Mouse (Mus musculus) lung, adult 2 months (tissue): ENCODE measurements at regions not wholly inside any gene's neighbourhood (a gene's known extent, or its start where the extent isn't known, plus 50 kb on each side); places are given as distances from the start of the nearest gene placed in this dataset.

Experiments
- CTCF ChIP-seq: fragments of 200-500 bp; IDR thresholded peaks from 2 replicates; pipeline ENCODE4 v1.5.1; 2011; ENCODE audit warnings: mild to moderate bottlenecking, low read length, control low read depth; ENCODE audit not compliant: insufficient read depth
- POLR2A ChIP-seq: fragments of 200-500 bp; IDR thresholded peaks from 2 replicates; pipeline ENCODE4 v1.6.1; 2011; ENCODE audit warnings: low read depth, mild to moderate bottlenecking, control low read depth, low read length, borderline replicate concordance; ENCODE audit errors: extremely low read depth

DNA sequence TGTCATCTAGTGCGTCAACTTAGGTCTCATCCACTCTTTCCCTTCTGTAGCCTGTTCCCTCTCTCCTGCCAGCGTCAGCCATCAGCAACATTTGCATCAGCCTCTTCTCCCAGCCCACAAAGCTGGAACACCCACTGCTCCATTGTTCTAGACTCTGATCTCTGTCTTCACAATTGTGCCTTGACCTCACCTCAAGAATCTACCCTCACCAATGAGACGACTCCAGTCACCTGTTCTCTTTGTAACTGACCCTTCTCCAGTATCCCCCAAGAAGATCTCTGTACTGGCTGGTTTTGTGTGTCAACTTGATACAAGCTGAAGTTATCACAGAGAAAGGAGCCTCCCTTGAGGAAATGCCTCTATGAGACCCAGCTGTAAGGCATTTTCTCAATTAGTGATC lies 205.7 kb upstream of the Klf3 start:
- TF ChIP-seq CTCF, result no peak
- TF ChIP-seq POLR2A, result no peak
